ENCODE assay signal across 26 mouse cellular contexts in genomic region chr12:105443569-105443968, GRCm38 (mm10). TPM values are rescaled to one million over a fixed set of nuclear protein-coding genes. Genes with fewer than 3 reads are reported as not detected.
"Had no signal": no experiment of that assay in that cellular context is flagged by ENCODE, and none has a peak within 500 bp of the region (broad histone marks: within the 10 kb centered on the region; RNA-seq: fewer than 3 reads in every experiment).

No protein-coding gene starts in this region.

- H3K4me3 ChIP-seq: gastrocnemius, adult 2 months; heart, embryonic 10.5 days; heart, embryonic 12.5 days; hindbrain, embryonic 10.5 days; hindbrain, embryonic 12.5 days; intestine, embryonic 15.5 days; layer of hippocampus, adult 2 months; limb, embryonic 10.5 days; limb, embryonic 12.5 days had no signal

- H3K27ac ChIP-seq: gastrocnemius, adult 2 months; heart, embryonic 10.5 days; hindbrain, embryonic 10.5 days; hindbrain, embryonic 12.5 days; hindbrain, embryonic 14.5 days; intestine, embryonic 15.5 days; layer of hippocampus, adult 2 months; limb, embryonic 10.5 days; limb, embryonic 12.5 days had no signal

- ATAC-seq: forebrain, embryonic 16.5 days; hindbrain, embryonic 16.5 days; inflammation-experienced regulatory T-cells, adult 6 months; intestine, embryonic 15.5 days; intestine, postnatal 0 days had no signal

- DNase-seq: gastrocnemius, adult 2 months; gastrocnemius, postnatal 10 days; gastrocnemius, postnatal 25 days; heart, adult 18-20 months; heart, postnatal 10 days; heart, postnatal 4 days; kidney, adult 18-20 months; kidney, adult 8-10 months; kidney, postnatal 10 days; kidney, postnatal 25 days; kidney, postnatal 4 days; liver had no signal

RNA-seq across cellular contexts. Expression of gene D430019H16Rik, which starts 10.1 kb away (rescaled TPM):
- total RNA-seq: granulocyte monocyte progenitor cell, adult 5-6 weeks had no signal
